Mouse (Mus musculus): Measurements from ENCODE around the gene Aldh4a1.

- TF ChIP-seq POLR2A (IDR thresholded peaks at IDR 0.05; ENCODE audit: borderline replicate concordance, insufficient read depth, low read length) (no peak), CTCF (IDR thresholded peaks at IDR 0.05; ENCODE audit: borderline replicate concordance, insufficient read depth, low read depth, low read length) (no peak)
Measured at GRCm38 (mm10) chr4:139623434-139624115, 909 bp downstream of the Aldh4a1 start.
